Mouse (Mus musculus) heart, embryonic 13.5 days (tissue): Measurements from ENCODE around the gene Setd5. TPM values are rescaled to one million over a fixed set of nuclear protein-coding genes. Genes with fewer than 3 reads are reported as not detected.

Source experiments
- ATAC-seq: fragments of 200-750 bp; cut with Nextera tagmentation; 2 replicates; pipeline ENCODE4 v1.8.0; 2017; ENCODE audit warnings: moderate TSS enrichment; ENCODE audit not compliant: insufficient number of reproducible peaks, low FRiP score, low TSS enrichment; ENCODE audit errors: extremely low read depth
- H3K27ac ChIP-seq: fragments of 300-500 bp; sonication (generic); replicated peaks from 2 replicates; pipeline ENCODE4 v1.5.1; 2015; ENCODE audit warnings: moderate library complexity, mild to moderate bottlenecking, inconsistent platforms
- H3K27me3 ChIP-seq: fragments of 300-500 bp; sonication (generic); replicated peaks from 2 replicates; pipeline ENCODE4 v1.6.1; 2015; ENCODE audit warnings: mild to moderate bottlenecking, inconsistent platforms
- H3K36me3 ChIP-seq: fragments of 300-500 bp; sonication (generic); 2 replicates; pipeline ENCODE4 v1.6.1; 2015; ENCODE audit warnings: mild to moderate bottlenecking, inconsistent platforms
- H3K4me1 ChIP-seq: fragments of 300-500 bp; sonication (generic); 2 replicates; pipeline ENCODE4 v1.6.1; 2015; ENCODE audit warnings: inconsistent platforms
- H3K4me2 ChIP-seq: fragments of 300-500 bp; sonication (generic); 2 replicates; pipeline ENCODE4 v1.6.1; 2015; ENCODE audit warnings: inconsistent platforms, mild to moderate bottlenecking, moderate library complexity
- H3K4me3 ChIP-seq: fragments of 300-500 bp; sonication (generic); 2 replicates; pipeline ENCODE4 v1.5.1; 2015; ENCODE audit warnings: moderate library complexity, mild to moderate bottlenecking, inconsistent platforms
- H3K9ac ChIP-seq: fragments of 300-500 bp; sonication (generic); 2 replicates; pipeline ENCODE4 v1.6.1; 2015; ENCODE audit warnings: inconsistent platforms, mild to moderate bottlenecking, moderate library complexity
- H3K9me3 ChIP-seq: fragments of 300-500 bp; sonication (generic); 2 replicates; pipeline ENCODE4 v1.6.1; 2016; ENCODE audit warnings: inconsistent platforms
- WGBS: fragments of 180-500 bp; shearing (Covaris S2); methylation state at CpG from one replicate; pipeline ENCODE4 v1.1.7; 2015; ENCODE audit warnings: mixed read lengths; 5-methylcytosine and 5-hydroxymethylcytosine counted together
- polyA plus RNA-seq: library from polyadenylated mRNA; unstranded; fragments of >200 nt; fragmentation: Nextera tagmentation; extraction: Ambion mirVana; gene quantifications from 2 replicates; pipeline ENCODE4 v1.2.1, GENCODE M21; 2015

Setd5 gene
- polyA plus RNA-seq, 1 experiment from 2014 or later, result 49.5 TPM

GRCm38 (mm10) chr6:113172011-113172410, 94.8 kb downstream of the Setd5 start:
- no peak overlapping the region for H3K9ac ChIP-seq
- ATAC-seq, result no peak

GRCm38 (mm10) chr6:113172568-113172967, 95.4 kb downstream of the Setd5 start:
- no peaks in the 10 kb centered on the region for H3K9me3 ChIP-seq
- H3K27me3 ChIP-seq, result peaks cover 4% of the 10 kb centered on the region; the same call in 1 of the 2 replicates
- no peak for ATAC-seq
- no peak overlapping the region for H3K9ac ChIP-seq
- peaks cover 16% of the 10 kb centered on the region for H3K4me1 ChIP-seq
- H3K4me2 ChIP-seq, result no peak overlapping the region
- H3K36me3 ChIP-seq, result no peaks in the 10 kb centered on the region
- WGBS, result 32% methylated on average over 1 of the region's 1 CpGs
- no peak overlapping the region for H3K27ac ChIP-seq
- no peak overlapping the region for H3K4me3 ChIP-seq

More at GRCm38 (mm10) chr6:113172011-113172410, 94.8 kb downstream of the Setd5 start:
- H3K27ac ChIP-seq, result no peak overlapping the region
- H3K9me3 ChIP-seq, result no peaks in the 10 kb centered on the region
- H3K36me3 ChIP-seq, result no peaks in the 10 kb centered on the region
- no peak overlapping the region for H3K4me2 ChIP-seq
- H3K4me1 ChIP-seq, result peaks cover 21% of the 10 kb centered on the region
- H3K4me3 ChIP-seq, result no peak overlapping the region
- H3K27me3 ChIP-seq, result peaks cover 4% of the 10 kb centered on the region; the same call in 1 of the 2 replicates

- Histone ChIP-seq H3K4me3 (no peak overlapping the region), H3K36me3 (no peaks in the 10 kb centered on the region), H3K4me1 (peaks cover 9% of the 10 kb centered on the region), H3K27ac (no peak overlapping the region), H3K4me2 (no peak overlapping the region), H3K9ac (no peak overlapping the region), H3K9me3 (no peaks in the 10 kb centered on the region), H3K27me3 (peaks cover 12% of the 10 kb centered on the region; the same call in 1 of the 2 replicates)
- no peak for ATAC-seq
- WGBS, result 85% methylated on average over 3 of the region's 3 CpGs
Observed at GRCm38 (mm10) chr6:113175469-113175868, 98.3 kb downstream of the Setd5 start.

GRCm38 (mm10) chr6:113176613-113177012, 99.4 kb downstream of the Setd5 start:
- Histone ChIP-seq H3K4me2 (no peak overlapping the region), H3K27me3 (peaks cover 12% of the 10 kb centered on the region; the same call in 1 of the 2 replicates), H3K27ac (no peak overlapping the region), H3K4me1 (no peaks in the 10 kb centered on the region), H3K9me3 (no peaks in the 10 kb centered on the region), H3K9ac (no peak overlapping the region), H3K36me3 (no peaks in the 10 kb centered on the region), H3K4me3 (no peak overlapping the region)
- ATAC-seq, result no peak
- WGBS, result 75% methylated on average over 8 of the region's 8 CpGs

GRCm38 (mm10) chr6:113178286-113179194, 101.4 kb downstream of the Setd5 start:
- Histone ChIP-seq H3K9ac (no peak overlapping the region), H3K4me3 (no peak overlapping the region), H3K36me3 (no peaks in the 10 kb centered on the region), H3K27me3 (peaks cover 17% of the 10 kb centered on the region; the same call in 1 of the 2 replicates), H3K9me3 (no peaks in the 10 kb centered on the region), H3K4me1 (no peaks in the 10 kb centered on the region), H3K27ac (no peak overlapping the region), H3K4me2 (no peak overlapping the region)
- ATAC-seq, result no peak
- WGBS, result 23% methylated on average over 14 of the region's 14 CpGs

- Histone ChIP-seq H3K4me3 (no peak overlapping the region), H3K36me3 (no peaks in the 10 kb centered on the region), H3K4me2 (no peak overlapping the region), H3K27ac (no peak overlapping the region), H3K4me1 (no peaks in the 10 kb centered on the region), H3K27me3 (peaks cover 17% of the 10 kb centered on the region; the same call in 1 of the 2 replicates), H3K9me3 (no peaks in the 10 kb centered on the region), H3K9ac (no peak overlapping the region)
- no peak for ATAC-seq
- WGBS, result 31% methylated on average over 4 of the region's 4 CpGs
Observed at GRCm38 (mm10) chr6:113179195-113179733, 102.1 kb downstream of the Setd5 start.

GRCm38 (mm10) chr6:113184163-113184562, 107.0 kb downstream of the Setd5 start:
- no peak for ATAC-seq
- Histone ChIP-seq H3K36me3 (no peaks in the 10 kb centered on the region), H3K27me3 (peaks cover 9% of the 10 kb centered on the region; the same call in 1 of the 2 replicates), H3K9ac (no peak overlapping the region), H3K4me1 (no peaks in the 10 kb centered on the region), H3K27ac (no peak overlapping the region), H3K4me3 (no peak overlapping the region), H3K9me3 (no peaks in the 10 kb centered on the region), H3K4me2 (no peak overlapping the region)
- WGBS, result 55% methylated on average over 9 of the region's 9 CpGs

GRCm38 (mm10) chr6:113184866-113185525, 107.8 kb downstream of the Setd5 start:
- WGBS, result 72% methylated on average over 21 of the region's 21 CpGs

GRCm38 (mm10) chr6:113193765-113194460, 116.7 kb downstream of the Setd5 start:
- H3K36me3 ChIP-seq, result no peaks in the 10 kb centered on the region
- 3% methylated on average over 46 of the region's 46 CpGs for WGBS
- H3K4me3 ChIP-seq, result peak overlapping the region; percentile 21
- no peaks in the 10 kb centered on the region for H3K9me3 ChIP-seq
- H3K9ac ChIP-seq, result no peak overlapping the region
- peaks cover 13% of the 10 kb centered on the region for H3K4me1 ChIP-seq
- peak overlapping the region; percentile 46; the same call in 1 of the 2 replicates for H3K4me2 ChIP-seq
- ATAC-seq, result no peak
- H3K27me3 ChIP-seq, result peaks cover 70% of the 10 kb centered on the region
- H3K27ac ChIP-seq, result no peak overlapping the region

More at GRCm38 (mm10) chr6:113184866-113185525, 107.8 kb downstream of the Setd5 start:
- Histone ChIP-seq H3K4me1 (no peaks in the 10 kb centered on the region), H3K4me2 (no peak overlapping the region), H3K27me3 (0 out of 2 replicates have a peak, but pooled peaks cover 5% of the 10 kb centered on the region), H3K9ac (no peak overlapping the region), H3K27ac (no peak overlapping the region), H3K4me3 (no peak overlapping the region), H3K36me3 (no peaks in the 10 kb centered on the region), H3K9me3 (no peaks in the 10 kb centered on the region)
- no peak for ATAC-seq

GRCm38 (mm10) chr6:113194517-113194840, 117.3 kb downstream of the Setd5 start:
- Histone ChIP-seq H3K27me3 (peaks cover 70% of the 10 kb centered on the region), H3K9me3 (no peaks in the 10 kb centered on the region), H3K36me3 (no peaks in the 10 kb centered on the region), H3K4me3 (peak overlapping the region; percentile 56), H3K27ac (no peak overlapping the region), H3K4me1 (peaks cover 13% of the 10 kb centered on the region), H3K4me2 (peak overlapping the region; percentile 78), H3K9ac (no peak overlapping the region)
- WGBS, result 4% methylated on average over 5 of the region's 5 CpGs
- ATAC-seq, result no peak
